Mouse (Mus musculus): Measurements from ENCODE around the gene Gm10643.

The Gm10643 gene

DNA sequence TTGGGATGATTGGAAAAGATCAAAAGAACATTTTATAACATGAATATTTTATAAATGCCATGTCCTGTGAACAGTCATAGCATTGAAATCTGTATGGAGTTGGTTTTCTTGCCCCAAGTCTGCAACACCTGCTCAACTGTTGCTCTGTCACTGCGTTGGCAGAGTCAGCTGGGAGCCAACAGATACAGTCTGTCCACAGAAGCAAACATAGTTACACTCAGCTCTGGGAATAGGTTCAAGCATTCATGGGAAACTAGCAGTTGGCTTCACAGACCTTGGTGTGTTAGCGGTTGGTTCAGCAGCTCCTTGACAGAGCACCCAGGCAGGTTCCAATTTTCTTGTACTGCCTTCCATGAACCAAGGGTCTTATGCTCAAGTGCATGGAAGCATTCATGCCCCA lies 5.7 kb upstream of the Gm10643 start:
- no peak for DNase-seq

DNA sequence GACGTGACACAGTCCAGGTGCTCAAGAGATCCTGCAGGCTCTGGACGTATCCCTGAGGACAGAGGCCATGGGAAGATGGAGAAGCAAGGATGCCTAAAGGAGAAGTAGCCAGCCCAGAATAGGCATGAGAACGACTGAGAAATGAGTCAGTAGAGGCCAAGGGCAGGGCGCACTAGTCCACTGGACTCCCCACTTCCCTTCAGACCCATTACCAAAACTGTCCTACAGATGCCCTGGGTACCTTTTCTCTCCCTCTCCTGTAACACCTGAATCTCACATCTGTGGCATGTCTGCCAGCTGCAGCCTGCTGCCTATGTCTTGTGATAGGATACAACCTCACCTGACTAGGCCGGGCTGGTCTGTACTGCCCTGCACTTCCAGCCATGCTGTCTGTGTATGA lies 5.3 kb upstream of the Gm10643 start:
- no peak for DNase-seq

DNA sequence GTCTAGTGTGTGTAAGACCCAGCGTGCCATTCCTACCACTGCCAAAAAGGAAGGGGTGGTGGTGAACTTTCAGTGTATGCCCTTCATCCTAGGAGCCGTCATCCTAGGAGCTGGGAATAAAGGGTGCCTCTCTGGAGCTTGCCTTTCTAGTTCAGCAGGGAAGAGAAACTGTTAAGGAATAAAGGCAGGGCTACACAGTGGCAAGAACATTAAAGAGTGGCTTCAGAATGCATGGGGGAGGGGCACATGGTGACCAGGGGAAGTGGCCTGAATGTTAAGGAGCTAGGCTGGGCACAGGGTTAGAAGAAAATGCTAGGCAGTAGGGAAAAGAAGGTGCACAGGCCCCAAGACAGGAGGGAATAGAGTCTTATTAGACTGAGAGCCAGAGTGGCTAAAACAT lies 4.8 kb upstream of the Gm10643 start:
- DNase-seq = no peak

DNA sequence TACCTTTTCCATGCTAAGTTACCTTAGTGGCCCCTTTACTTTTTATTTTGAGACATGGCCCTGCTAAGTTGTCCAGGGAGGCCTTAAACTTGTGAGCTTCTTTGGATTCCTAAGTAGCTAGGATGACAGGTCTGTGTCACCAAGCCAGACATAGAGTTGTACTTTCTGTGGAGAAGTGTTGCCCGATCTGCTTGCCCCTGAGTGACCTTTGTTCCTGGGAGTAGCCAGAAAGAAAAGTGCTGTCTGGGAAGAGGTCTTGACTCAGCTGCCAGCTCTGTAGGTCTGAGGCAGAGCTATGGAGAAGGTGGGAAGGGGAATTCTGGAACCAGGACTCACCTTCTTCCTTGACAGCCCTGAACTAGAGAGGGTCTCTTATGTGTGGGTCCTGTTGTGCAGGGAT lies 4.2 kb upstream of the Gm10643 start:
- peak; percentile 45 for DNase-seq

DNA sequence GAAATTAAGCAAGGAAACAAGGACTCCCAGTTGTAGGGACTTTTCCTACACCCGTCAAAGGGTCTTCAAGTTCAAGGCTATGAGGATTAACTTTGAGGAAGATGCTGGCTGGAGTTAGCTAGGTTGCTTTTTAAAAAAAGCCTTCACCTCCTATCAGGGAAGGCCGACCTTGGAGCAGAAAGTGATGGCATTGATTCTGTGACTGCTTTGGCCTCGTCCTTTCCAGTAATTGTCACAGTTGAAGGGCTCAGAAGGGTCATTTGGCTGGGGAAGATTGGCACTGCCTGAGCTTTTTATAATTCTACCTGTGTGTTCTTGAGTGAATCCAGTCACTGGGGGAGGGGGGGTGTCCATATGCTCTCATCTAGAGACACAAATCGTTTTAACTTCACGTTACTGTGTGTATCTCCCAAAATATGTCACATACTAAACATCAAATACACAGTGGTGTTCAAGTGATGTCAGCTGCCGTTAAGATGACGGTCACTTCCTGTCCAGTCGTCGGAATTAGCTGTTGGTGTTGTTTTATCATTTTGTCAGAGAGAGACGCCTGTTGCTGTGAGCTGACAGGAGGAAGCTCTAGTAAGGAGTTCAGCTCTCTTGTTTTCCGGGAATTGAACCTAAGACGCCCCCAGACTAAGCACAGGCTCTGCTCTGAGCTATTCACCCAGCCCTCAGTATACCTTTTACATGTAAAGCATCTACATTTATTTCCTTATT lies 3.5 kb upstream of the Gm10643 start:
- DNase-seq = no peak

DNA sequence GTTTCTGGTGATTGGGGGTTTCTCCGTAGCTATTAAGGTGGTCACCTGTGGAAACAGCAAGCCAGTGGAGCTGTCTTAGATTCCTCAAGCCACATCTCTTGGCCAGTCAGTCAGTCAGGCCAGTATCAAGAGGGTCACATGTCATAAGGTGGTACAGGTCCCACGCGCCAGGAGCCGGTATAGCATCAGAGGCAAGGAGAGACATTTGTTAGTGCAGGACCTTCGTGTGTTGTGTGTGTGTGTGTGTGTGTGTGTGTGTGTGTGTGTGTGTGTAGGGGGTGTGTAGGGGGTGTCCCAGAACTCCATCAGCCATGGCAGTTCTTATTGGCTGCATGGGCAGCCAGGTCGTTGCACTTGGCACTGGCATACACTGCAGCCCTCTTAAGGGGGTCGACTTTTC lies 3.0 kb upstream of the Gm10643 start:
- no peak for DNase-seq

DNA sequence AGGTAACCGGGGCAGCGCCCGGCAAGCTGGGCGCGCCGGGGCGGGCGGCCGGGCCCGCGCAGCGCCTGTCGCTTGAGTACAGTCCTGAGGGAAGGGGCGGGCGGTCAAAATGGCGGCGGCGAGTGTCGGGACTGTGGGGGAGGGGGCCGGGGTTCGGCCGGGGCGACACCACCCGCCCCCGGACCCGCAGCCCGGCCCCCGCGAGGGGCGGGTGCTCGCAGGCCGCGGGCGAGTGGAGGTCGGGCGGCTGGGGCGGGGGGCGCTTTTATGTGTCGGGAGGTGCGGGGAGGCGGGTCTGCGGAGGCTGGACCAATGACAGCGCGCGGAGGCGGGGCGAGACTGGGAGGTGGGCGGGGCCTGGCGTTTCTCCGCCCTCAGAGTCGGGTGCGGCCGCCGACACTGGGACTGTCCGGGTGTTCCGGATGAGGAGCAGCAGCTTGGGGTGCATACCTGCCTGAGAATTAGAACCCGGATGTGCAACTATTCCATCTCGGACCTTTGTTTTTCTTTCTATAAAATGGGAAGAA lies 2.2 kb upstream of the Gm10643 start:
- DNase-seq = peak; percentile 98

DNA sequence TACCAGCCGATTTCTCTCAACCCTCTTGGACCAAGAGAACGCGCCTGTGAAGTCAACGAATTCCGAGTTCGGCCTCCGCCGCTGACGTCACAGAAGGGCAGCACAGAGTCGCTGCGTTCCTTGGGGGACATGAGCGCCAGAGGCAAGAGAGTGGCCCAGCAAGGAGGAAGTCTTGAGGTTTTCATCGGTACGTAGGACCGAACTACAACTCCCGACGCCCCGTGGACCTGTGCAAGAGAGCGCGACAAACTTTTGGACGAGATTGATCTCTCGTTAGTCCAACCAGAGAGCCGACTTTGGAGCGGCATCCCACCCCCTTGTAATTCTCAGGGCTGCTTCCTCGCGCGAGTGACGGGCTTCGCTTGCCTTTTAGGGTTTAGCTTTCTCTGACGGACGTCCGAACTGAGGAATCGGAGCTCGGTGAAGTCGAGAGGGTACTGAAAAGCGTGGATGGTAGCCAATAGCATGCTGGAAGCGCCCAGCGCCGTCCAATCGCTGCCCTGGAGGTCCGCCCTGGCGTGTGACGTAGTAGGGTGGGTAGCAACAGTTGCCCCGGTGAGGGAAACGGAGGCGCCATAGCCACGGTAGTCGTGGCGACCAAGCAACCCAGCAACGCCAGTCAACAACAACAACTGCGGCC lies 1.5 kb upstream of the Gm10643 start, which contains the start of gene Rfx1:
TSS of gene Rfx1 (plus strand) at position 544 of the 640 bp plus-strand sequence.
- peak; percentile 100 for DNase-seq

DNA sequence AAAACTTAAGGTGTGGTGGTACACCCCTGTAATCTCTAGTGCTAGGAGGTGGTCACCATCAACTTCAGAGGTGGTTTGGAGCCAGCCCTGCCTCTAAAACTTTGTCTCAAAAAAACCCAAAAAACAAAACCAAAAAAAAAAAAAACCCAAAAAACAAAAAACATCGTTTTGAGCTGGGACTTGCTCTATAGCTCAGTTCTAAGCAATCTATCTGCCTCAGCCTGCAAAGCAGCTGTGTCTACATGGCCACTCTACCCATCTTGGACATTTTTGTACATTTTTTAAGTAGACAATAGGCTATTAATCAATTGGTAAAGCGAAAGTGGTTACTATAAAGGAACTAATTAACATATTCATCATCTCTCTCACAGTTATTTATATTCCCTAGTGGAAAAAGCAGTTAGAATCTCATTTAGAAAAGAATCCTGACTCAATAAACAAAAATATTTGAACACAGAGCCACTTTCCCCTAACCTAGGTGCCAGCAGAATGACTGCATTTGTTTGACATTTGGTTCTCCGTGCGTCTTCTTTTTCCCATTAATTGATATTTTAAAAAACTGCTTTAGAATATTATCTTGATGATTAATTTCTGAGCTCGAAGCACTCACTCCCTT lies 628 bp upstream of the Gm10643 start:
- no peak for DNase-seq

DNA sequence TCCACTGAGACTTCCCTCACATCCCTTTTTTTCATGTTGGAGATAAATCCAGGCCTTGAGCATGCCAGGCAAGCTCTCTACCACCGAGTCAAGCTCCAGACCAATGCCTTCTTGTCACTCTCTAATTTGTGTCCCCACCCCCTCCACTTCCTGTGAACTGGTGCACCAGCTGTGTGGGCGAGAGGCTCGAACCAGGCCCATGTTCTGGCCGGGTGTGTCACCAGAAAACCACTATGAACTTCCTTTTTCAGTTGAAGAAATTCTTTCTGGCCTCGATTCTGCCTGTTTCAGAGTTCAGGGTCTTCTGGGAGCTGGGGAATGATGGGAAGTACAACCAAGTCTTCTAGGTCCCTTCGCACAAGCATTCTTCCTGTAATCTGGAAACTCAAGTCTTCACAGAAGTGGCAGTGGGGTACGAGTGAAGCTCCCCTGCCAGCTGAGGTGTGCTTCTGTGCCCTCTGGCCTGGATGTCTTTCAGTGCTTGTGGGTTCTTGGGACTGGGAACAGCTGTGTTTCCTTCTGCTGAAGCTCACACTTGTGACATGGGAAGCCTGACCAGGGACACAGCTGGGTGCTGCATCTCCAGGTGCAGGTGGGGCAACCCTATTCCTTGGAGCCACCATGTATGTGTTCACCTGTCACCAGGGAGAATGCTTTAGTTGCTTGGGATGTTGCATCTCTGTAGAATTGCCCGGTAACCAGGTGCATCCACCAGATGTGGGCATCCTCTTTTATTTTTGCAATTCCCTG lies 901 bp downstream of the Gm10643 start:
- DNase-seq = no peak

DNA sequence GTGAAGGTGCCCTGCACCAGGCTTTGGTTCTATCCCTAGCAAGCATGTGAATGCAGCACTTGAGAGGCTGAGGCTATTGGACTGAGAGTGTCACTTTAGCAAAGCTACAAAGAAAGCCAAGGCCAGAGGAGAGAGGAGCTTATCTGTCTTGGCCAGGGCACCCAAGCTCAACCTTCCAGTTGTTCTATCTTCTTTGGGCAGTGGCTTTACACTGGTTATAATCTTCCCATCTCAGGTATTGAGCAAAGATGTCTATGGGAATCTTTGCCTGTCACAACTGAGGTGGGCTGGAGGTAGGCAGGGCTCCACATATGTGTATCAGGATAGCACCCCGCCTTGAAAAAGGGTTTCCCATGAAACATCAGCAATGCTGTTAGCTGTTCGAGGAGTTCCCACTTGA lies 4.7 kb downstream of the Gm10643 start:
- no peak for DNase-seq

DNA sequence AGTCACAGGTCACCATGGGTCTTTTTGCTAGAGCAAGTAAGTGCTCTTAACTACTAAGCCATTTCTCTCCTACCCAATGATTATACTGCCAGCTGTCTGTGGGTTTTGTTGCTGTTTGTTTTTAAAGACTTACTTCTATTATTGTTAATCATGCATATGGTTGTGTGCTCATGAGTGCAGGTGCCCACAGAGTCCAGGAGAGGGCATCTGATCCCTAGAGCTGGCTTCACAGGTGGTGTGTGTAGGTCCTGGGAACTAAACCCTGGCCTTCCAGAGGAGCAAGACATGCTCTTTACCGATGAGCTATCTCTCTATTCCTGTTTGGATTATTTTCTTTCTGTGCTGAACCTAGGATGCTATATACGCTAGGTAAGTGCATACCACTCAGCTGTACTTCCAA lies 5.7 kb downstream of the Gm10643 start:
- DNase-seq = no peak

DNA sequence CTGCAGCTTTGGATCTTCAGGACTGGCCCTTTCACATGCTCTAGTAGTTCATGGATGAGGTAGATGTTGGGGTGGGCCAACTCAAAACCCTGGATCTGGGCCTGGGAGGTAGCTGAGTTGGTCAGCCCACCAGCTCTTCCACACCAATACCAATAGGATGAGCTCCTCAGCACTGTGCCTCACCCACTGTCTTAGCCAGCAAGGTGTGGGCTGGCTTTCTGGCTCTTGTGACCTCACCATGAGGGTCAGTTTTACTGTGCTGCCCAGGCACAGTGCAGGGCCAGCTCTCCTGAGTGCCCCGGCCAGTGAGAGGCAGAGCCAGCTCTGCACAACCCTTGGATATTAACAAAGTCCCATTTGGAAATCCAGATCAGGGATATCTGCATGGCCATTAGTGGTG lies 7.1 kb downstream of the Gm10643 start:
- no peak for DNase-seq

DNA sequence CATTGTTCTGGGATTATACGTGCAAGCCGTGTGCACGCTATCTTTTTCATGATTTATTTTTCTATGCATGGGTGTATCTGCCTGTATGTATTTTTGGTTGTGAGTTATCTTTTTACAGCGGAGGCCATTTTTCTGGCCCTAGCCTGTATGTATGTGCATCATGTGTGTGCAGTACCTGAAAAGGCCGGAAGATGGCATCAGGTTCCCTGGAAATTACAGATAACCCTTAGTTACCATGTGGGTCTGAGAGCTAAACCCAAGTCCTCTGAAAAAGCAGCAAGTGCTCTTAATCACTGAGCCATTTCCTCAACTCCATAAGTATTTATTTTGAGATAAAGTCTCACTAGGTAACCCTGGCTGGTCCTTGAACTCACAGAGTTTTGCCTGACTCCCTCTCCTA lies 11.7 kb downstream of the Gm10643 start:
- DNase-seq = no peak

DNA sequence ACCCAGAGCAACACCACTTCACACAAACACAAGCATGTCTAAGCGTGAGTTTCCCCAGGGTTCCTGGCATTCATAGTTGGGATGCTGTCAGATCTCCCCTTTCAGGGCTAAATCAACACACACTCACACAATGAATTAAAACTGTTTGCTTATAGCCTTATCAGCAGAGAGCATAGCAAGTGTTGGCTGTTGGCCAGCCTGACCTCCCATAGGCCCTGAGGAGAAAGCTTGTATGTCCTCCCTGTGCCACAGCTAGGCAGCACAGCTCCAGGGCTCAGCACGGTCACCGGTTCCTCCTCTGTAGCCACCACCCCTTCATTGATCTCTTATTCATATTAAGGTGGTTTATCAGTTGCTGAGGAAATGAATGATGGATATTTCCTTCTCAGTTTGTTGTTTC lies 12.2 kb downstream of the Gm10643 start:
- DNase-seq = no peak

DNA sequence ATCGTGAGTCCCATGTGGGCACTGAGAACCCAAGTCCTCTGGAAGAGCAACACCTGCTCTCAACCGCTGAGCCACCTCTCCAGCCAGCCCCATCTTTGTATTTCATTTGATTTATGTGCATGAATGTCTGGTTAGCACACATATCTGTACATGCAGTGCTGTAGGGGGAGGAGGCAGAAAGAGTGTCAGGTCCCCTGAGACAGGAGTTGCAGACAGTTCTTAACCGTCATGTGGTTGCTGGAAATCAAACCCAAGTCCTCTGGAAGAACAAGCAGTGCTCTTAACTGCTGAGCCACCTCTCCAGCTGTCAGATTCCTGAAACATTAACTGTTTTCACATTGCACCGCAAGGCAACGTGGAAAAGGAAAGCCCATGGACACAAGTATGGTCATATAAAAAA lies 16.8 kb downstream of the Gm10643 start:
- DNase-seq = no peak

DNA sequence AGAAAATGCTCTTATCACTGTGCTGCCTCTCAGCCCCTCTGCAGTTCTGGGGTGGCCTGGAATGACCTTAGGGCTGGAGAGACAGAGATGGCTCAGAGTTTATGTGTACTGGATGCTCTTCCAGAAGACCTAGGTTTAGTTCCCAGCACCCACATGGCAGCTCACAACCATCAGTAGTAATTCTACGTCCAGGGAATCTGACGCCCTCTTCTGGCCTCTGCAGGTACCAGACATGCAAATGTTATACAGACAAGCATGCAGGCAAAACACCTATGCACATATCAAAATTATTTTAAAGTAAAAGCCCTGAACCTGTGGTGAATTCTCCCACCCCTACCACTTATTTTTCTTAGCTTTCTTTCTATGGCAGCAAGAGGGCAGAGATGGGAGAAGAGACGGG lies 18.4 kb downstream of the Gm10643 start:
- DNase-seq = no peak

DNA sequence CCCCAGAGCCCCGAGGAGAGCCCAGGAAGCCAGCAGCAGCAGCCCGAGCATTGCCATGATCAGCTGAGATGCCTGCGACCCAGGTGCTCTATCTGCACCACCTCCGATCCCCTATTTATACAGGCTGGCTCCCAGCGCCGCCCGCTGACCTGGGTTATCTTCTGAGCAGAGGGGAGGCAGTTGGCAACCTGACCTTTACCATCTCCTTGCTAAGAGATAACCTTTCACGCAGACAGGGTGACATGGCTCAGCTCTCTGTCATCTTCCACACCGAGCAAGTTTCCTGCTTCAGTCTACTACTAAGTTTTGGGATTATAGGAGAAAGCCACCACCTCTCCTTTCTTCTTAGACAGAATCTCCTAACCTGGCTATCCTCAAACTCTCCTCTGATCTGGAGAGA lies 20.0 kb downstream of the Gm10643 start, which contains the start of gene Rln3:
TSS of gene Rln3 (minus strand) at position 101 of the 400 bp plus-strand sequence.
- DNase-seq = no peak

DNA sequence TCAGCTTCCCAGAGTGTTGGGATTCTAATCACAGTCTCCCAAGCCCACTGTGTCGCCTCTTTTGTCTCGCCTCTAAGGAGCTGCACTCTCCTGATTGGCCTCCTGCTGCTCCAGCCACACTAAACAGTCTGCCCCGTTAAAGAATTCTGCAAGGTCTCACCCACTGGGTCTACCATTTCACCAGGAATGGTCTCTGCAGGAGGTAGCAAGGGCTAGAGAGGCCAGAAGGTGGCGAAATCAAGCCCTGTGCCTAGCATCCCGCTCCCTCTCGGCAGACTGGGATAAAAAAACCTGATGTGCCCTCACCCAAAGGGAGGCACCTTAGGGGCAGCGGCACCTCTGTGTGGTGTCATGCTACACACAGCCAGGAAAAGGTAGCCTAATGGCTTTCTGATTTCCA lies 20.8 kb downstream of the Gm10643 start:
- DNase-seq = no peak

DNA sequence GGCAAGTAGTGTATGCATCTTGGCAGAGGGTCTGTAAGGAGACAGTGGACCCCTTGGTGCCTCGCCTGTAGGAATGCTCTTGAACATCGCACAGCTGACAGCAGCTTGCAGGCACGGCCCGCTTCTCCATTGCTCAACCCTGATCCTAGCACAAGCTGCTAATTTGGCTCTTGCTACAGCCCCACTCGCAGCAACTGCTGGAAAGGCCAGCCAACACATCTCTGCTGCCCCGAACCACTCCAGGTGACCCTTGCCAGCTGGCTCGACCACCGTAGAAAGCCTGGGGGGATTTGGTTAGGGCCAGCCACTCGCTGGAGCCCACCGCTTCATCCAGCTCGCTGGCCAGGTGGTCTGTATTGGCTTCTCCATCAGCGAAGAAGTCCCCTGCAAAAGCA lies 22.0 kb downstream of the Gm10643 start:
- DNase-seq = no peak

DNA sequence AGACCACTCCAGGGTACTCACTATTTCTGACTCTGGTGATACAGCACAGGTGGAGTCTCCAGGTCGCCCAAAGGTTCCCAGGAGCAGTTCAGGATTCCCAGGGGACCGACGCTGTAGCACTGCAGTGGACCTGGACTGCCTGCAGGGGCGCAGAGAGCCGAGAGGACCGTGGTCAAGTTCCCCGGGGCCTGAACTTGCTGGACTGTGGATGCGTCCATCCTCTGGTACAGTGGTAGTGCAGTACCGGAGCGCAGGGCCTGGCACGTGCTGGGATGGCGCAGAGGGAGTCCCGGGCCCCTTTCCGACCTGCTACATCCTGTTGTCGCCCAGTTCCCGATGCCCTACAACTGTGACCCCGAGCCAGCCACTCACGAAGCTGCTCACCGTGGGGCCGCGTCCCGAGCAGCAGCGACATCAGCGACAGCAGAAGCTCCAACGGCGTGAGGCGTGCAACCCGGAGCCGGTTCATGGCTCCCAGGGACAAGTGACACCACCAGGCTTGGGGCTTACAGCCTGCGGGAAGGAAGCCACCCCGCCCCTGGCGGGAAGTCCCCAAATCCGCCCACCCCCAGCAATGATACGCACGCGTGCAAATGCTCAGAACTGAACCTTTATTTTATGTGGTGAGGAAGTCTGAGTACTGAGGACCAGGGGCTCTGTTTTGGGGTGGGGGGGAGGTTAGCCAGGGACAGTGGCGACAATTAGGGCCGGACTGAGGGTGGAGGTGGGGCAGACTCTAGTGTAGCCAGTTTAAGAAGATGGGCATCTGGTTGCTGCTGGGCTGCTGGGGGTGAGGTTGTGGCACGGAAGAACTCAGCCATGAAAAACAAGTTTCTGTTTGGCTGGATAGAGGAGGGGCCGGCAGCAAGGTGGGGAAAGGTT lies 22.6 kb downstream of the Gm10643 start, which contains the start of gene Il27ra:
TSS of gene Il27ra (minus strand) at position 524 of the 882 bp plus-strand sequence.
- DNase-seq = peak; percentile 79

DNA sequence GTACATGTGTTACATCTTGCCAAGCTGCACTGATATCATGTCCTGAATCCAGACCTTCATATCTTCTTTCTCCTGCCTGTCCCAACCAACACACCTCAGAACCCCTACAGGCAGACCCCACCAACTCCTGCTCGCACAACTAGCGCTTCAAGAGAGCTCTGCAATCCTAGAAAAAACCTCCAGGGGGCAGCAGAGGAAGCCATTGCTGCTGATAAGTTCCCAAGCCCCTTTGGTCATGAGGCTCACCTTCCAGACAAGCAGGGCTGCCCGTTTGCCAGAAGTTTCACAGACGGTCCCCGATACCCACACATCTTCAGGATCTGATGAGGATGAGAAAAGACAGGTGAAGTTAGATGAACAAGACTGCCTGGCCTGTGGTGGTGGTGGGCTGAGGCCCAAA lies 25.9 kb downstream of the Gm10643 start:
- peak; percentile 84 for DNase-seq
